Mouse (Mus musculus): ENCODE measurements at regions not wholly inside any gene's neighbourhood (a gene's known extent, or its start where the extent isn't known, plus 50 kb on each side); places are given as distances from the start of the nearest gene placed in this dataset.

DNA sequence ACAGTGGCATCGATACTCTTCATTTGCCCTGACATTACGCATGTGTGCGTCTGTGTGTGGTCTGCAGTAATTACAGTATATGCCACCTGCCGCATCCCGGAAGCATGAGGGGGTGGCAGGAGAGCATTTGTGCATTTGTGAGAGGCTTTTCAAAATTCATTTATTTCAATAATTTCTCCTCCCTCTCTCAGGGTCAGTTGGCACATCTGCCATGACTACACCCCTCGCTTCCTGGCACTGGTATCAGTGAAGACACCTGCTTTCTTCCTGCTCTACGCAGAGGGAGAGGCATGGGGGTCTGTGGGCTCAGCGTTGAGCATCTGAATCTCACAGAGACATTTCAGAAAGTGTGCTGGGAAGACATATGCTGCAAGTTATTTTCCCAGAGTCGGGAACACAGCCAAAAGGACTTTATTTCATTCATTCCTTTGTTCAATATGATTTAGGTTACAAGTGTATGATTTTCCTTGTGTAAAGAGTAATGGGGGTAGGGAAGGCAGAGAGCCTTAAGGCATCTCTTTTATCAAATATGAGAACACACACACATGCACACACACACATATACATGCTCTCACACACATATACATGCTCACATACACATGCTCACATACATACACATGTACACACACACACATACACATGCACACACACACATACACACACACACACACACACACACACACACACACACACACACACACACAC, 262.2 kb upstream of the Klhl29 start:
- no peak overlapping the region for H3K9ac ChIP-seq (ENCODE audit: low read depth, low read length)
- no peaks in the 10 kb centered on the region for H3K9me3 ChIP-seq (ENCODE audit: control insufficient read depth, low read length)
- ATAC-seq (ENCODE audit: low read depth) (no peak), DNase-seq (ENCODE audit: low spot score) (peak; percentile 64)
- 62% methylated on average over 9 of the region's 9 CpGs for WGBS
- no peak overlapping the region for H3K27ac ChIP-seq (replicated peaks; ENCODE audit: low read depth, low read length)
- no peak overlapping the region for H3K4me2 ChIP-seq (ENCODE audit: low read depth, low read length)
- H3K36me3 ChIP-seq (ENCODE audit: control insufficient read depth, insufficient read depth, low read length), result no peaks in the 10 kb centered on the region
- H3K4me3 ChIP-seq (ENCODE audit: low read depth, low read length), result no peak overlapping the region
- no peaks in the 10 kb centered on the region for H3K27me3 ChIP-seq (replicated peaks; ENCODE audit: control insufficient read depth, insufficient read depth, low read length)
- peaks cover 9% of the 10 kb centered on the region; the same call in 1 of the 2 replicates for H3K4me1 ChIP-seq (ENCODE audit: control insufficient read depth, insufficient read depth, low read length)

DNA sequence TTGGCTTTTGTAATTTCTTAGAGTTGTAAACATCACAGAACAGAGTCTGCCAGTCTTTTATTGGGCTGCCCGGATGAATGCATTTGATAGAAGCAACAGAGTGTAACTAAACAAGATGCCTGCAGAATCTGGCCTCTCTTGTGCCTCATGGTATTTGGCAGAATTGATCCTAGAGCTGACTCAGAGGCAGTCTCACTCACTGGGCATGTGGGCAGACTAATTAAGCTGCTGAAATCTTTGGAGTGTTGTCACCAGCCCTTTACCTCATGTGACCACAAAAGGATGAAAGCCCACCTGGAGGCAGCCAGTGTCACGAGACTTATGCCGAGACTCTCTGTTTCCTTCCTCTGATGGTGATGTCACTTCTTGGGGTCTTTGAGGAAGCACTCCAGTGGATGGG, 258.5 kb upstream of the Klhl29 start:
- H3K27ac ChIP-seq (replicated peaks; ENCODE audit: low read depth, low read length), result no peak overlapping the region
- no peak overlapping the region for H3K9ac ChIP-seq (ENCODE audit: low read depth, low read length)
- H3K4me1 ChIP-seq (ENCODE audit: control insufficient read depth, insufficient read depth, low read length), result peaks cover 9% of the 10 kb centered on the region; the same call in 1 of the 2 replicates
- H3K27me3 ChIP-seq (replicated peaks; ENCODE audit: control insufficient read depth, insufficient read depth, low read length), result no peaks in the 10 kb centered on the region
- no peaks in the 10 kb centered on the region for H3K36me3 ChIP-seq (ENCODE audit: control insufficient read depth, insufficient read depth, low read length)
- ATAC-seq (ENCODE audit: low read depth) (no peak), DNase-seq (ENCODE audit: low spot score) (no peak)
- no peaks in the 10 kb centered on the region for H3K9me3 ChIP-seq (ENCODE audit: control insufficient read depth, low read length)
- no peak overlapping the region for H3K4me3 ChIP-seq (ENCODE audit: low read depth, low read length)
- WGBS, result 84% methylated on average over 3 of the region's 3 CpGs
- no peak overlapping the region for H3K4me2 ChIP-seq (ENCODE audit: low read depth, low read length)

DNA sequence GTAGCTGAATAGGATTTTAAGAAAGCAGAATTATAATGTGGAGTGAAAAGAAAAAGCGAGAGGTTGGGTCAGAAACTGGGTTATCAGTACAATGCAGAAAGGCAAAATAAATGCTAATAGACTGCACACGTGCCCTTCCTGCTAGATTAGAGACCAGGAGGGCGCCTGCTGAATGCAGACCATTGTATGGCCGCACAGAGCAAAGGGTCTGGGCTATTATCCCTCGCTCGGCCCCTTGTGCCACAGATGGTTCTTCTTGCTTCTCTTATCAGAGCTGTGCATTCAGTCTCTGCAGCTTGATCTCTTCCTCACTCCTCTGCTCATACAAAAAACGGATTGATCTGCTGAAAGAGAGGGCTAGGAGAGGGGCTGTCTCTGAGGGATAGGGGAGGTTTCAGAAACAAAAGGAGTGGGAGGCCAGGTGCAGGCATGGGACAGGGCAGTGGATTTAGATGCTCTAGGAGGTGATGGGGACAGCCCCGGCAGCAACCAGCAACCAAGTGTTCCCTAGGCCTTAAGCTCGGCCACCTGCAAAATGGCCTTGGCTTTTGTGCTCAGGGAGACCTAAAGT, 225.7 kb upstream of the Klhl29 start:
- 55% methylated on average over 8 of the region's 9 CpGs for WGBS
- Histone ChIP-seq H3K9me3 (ENCODE audit: control insufficient read depth, low read length) (no peaks in the 10 kb centered on the region), H3K36me3 (ENCODE audit: control insufficient read depth, insufficient read depth, low read length) (no peaks in the 10 kb centered on the region), H3K4me3 (ENCODE audit: low read depth, low read length) (no peak overlapping the region), H3K27ac (replicated peaks; ENCODE audit: low read depth, low read length) (no peak overlapping the region), H3K4me1 (ENCODE audit: control insufficient read depth, insufficient read depth, low read length) (no peaks in the 10 kb centered on the region), H3K9ac (ENCODE audit: low read depth, low read length) (no peak overlapping the region), H3K27me3 (replicated peaks; ENCODE audit: control insufficient read depth, insufficient read depth, low read length) (no peaks in the 10 kb centered on the region), H3K4me2 (ENCODE audit: low read depth, low read length) (no peak overlapping the region)
- DNase-seq (ENCODE audit: low spot score) (no peak), ATAC-seq (ENCODE audit: low read depth) (no peak)

DNA sequence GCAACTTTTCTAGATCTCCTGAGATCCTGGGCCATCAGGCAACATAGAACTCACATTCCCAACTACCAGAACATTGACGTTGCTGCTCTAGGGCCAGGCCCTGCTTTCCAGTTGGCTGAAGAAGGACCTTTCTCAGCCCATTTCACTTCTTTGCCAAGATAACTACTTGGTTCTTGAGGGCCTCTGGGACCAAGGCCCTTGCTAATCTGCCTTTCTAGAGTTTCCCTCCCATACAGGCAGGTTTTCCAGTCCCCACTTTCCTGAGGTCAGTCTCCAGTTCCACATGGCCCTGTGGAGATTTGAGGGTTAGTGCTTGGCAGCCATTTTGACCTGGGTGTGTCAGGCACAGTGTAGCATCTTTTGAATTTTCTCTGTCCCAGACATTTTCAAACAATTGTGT, 223.9 kb upstream of the Klhl29 start:
- no peaks in the 10 kb centered on the region for H3K4me1 ChIP-seq (ENCODE audit: control insufficient read depth, insufficient read depth, low read length)
- no peaks in the 10 kb centered on the region for H3K36me3 ChIP-seq (ENCODE audit: control insufficient read depth, insufficient read depth, low read length)
- ATAC-seq (ENCODE audit: low read depth) (no peak), DNase-seq (ENCODE audit: low spot score) (no peak)
- no peaks in the 10 kb centered on the region for H3K9me3 ChIP-seq (ENCODE audit: control insufficient read depth, low read length)
- 84% methylated on average over 1 of the region's 1 CpGs for WGBS
- no peak overlapping the region for H3K4me3 ChIP-seq (ENCODE audit: low read depth, low read length)
- H3K27ac ChIP-seq (replicated peaks; ENCODE audit: low read depth, low read length), result no peak overlapping the region
- H3K27me3 ChIP-seq (replicated peaks; ENCODE audit: control insufficient read depth, insufficient read depth, low read length), result no peaks in the 10 kb centered on the region
- no peak overlapping the region for H3K4me2 ChIP-seq (ENCODE audit: low read depth, low read length)
- no peak overlapping the region for H3K9ac ChIP-seq (ENCODE audit: low read depth, low read length)

DNA sequence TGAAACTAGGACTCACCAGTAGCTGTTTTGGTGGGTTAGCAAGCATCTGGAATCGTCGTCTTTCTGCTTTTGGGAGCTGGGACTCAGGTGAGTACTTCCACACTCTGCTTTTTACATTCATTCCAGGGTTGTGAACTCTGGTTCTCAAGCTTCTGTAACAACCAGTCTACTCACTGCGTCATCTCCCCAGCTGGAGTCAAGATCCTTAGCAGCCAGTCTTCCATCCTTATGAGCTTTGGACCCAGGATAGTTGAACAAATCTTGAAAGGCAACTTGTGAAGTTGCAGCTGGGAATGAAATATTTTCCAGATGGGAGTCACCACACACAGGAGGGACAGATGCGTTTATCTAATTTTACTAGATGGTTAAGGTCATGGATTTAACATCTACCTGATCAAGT, 223.5 kb upstream of the Klhl29 start:
- Histone ChIP-seq H3K9me3 (ENCODE audit: control insufficient read depth, low read length) (no peaks in the 10 kb centered on the region), H3K4me1 (ENCODE audit: control insufficient read depth, insufficient read depth, low read length) (no peaks in the 10 kb centered on the region), H3K4me2 (ENCODE audit: low read depth, low read length) (no peak overlapping the region), H3K4me3 (ENCODE audit: low read depth, low read length) (no peak overlapping the region), H3K9ac (ENCODE audit: low read depth, low read length) (no peak overlapping the region), H3K36me3 (ENCODE audit: control insufficient read depth, insufficient read depth, low read length) (no peaks in the 10 kb centered on the region), H3K27ac (replicated peaks; ENCODE audit: low read depth, low read length) (no peak overlapping the region), H3K27me3 (replicated peaks; ENCODE audit: control insufficient read depth, insufficient read depth, low read length) (no peaks in the 10 kb centered on the region)
- 78% methylated on average over 4 of the region's 4 CpGs for WGBS
- DNase-seq (ENCODE audit: low spot score), result no peak
- no peak for ATAC-seq (ENCODE audit: low read depth)

DNA sequence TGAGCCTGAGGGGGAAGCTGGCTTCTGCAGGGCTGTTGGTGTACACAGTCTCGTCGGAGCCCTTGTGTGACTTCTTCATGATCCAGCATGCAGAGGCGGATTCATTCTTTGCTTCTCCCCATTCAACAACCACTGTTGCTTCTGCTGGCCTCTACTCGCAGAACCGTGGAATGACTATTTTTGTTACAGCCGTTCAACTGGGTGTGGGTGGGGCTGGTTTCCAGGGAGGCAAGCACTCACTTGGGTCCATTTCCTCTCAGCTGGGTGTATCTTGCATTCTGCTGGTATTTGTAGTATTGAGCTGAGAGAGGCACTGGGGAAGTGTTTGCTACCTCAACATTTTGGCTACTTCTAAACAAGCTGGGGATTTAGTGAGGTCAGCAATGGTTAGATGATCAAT, 197.3 kb upstream of the Klhl29 start:
- no peak overlapping the region for H3K9ac ChIP-seq (ENCODE audit: low read depth, low read length)
- H3K27ac ChIP-seq (replicated peaks; ENCODE audit: low read depth, low read length), result no peak overlapping the region
- H3K36me3 ChIP-seq (ENCODE audit: control insufficient read depth, insufficient read depth, low read length), result no peaks in the 10 kb centered on the region
- H3K4me3 ChIP-seq (ENCODE audit: low read depth, low read length), result no peak overlapping the region
- H3K27me3 ChIP-seq (replicated peaks; ENCODE audit: control insufficient read depth, insufficient read depth, low read length), result no peaks in the 10 kb centered on the region
- no peaks in the 10 kb centered on the region for H3K9me3 ChIP-seq (ENCODE audit: control insufficient read depth, low read length)
- no peak overlapping the region for H3K4me2 ChIP-seq (ENCODE audit: low read depth, low read length)
- WGBS, result 68% methylated on average over 6 of the region's 6 CpGs
- H3K4me1 ChIP-seq (ENCODE audit: control insufficient read depth, insufficient read depth, low read length), result no peaks in the 10 kb centered on the region
- peak; percentile 12 for DNase-seq (ENCODE audit: low spot score)
- 0 out of 2 replicates have a peak, but pooled peaks have one; percentile 30 for ATAC-seq (ENCODE audit: low read depth)

DNA sequence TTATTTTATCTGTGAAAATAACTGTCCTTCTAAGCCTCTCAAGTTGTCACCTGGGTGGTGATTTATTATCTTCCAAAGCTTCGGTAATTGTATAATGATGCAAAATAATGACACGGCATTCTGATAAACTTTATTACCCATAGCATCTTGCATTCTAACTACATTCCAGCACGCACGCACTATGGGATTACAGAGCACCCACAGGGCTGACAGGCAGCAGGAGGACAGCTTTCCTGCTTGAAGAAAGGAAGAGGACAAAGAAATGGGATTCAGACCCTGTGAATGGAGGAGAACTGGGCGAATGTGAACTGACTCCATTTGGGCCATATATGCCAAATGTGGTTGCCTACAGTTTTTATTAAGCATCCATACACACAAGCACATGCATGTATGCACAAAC, 193.5 kb upstream of the Klhl29 start:
- no peak overlapping the region for H3K27ac ChIP-seq (replicated peaks; ENCODE audit: low read depth, low read length)
- peaks cover 4% of the 10 kb centered on the region; the same call in 1 of the 2 replicates for H3K4me1 ChIP-seq (ENCODE audit: control insufficient read depth, insufficient read depth, low read length)
- ATAC-seq (ENCODE audit: low read depth), result no peak
- no peak overlapping the region for H3K4me2 ChIP-seq (ENCODE audit: low read depth, low read length)
- no peak overlapping the region for H3K4me3 ChIP-seq (ENCODE audit: low read depth, low read length)
- H3K36me3 ChIP-seq (ENCODE audit: control insufficient read depth, insufficient read depth, low read length), result no peaks in the 10 kb centered on the region
- WGBS, result 90% methylated on average over 5 of the region's 5 CpGs
- H3K27me3 ChIP-seq (replicated peaks; ENCODE audit: control insufficient read depth, insufficient read depth, low read length), result no peaks in the 10 kb centered on the region
- no peak overlapping the region for H3K9ac ChIP-seq (ENCODE audit: low read depth, low read length)
- H3K9me3 ChIP-seq (ENCODE audit: control insufficient read depth, low read length), result no peaks in the 10 kb centered on the region
- no peak for DNase-seq (ENCODE audit: low spot score)

DNA sequence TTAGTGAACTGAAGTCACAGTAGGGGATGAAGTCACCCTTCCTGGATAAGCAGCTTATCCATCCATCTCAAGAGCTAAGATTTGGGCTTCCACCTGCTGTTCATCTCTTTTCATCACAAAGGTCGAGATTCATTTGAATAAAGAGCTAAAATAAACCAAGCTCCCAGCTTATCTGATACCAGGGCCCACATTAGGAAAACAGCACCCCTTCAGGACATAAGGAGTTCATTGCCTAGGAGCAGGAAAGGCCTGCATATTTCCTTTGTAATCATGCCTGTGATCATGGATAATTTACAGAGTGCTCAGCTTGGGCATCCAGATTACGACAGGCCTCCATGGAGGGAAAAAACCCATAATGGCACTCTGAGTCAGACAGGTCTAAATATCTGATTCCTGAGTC, 190.7 kb upstream of the Klhl29 start:
- no peaks in the 10 kb centered on the region for H3K9me3 ChIP-seq (ENCODE audit: control insufficient read depth, low read length)
- peaks cover 4% of the 10 kb centered on the region; the same call in 1 of the 2 replicates for H3K4me1 ChIP-seq (ENCODE audit: control insufficient read depth, insufficient read depth, low read length)
- no peak overlapping the region for H3K9ac ChIP-seq (ENCODE audit: low read depth, low read length)
- H3K27me3 ChIP-seq (replicated peaks; ENCODE audit: control insufficient read depth, insufficient read depth, low read length), result 0 out of 2 replicates have a peak, but pooled peaks cover 3% of the 10 kb centered on the region
- no peaks in the 10 kb centered on the region for H3K36me3 ChIP-seq (ENCODE audit: control insufficient read depth, insufficient read depth, low read length)
- ATAC-seq (ENCODE audit: low read depth) (no peak), DNase-seq (ENCODE audit: low spot score) (no peak)
- no peak overlapping the region for H3K4me2 ChIP-seq (ENCODE audit: low read depth, low read length)
- no peak overlapping the region for H3K27ac ChIP-seq (replicated peaks; ENCODE audit: low read depth, low read length)
- no peak overlapping the region for H3K4me3 ChIP-seq (ENCODE audit: low read depth, low read length)
- WGBS, result 25% methylated on average over 2 of the region's 2 CpGs

DNA sequence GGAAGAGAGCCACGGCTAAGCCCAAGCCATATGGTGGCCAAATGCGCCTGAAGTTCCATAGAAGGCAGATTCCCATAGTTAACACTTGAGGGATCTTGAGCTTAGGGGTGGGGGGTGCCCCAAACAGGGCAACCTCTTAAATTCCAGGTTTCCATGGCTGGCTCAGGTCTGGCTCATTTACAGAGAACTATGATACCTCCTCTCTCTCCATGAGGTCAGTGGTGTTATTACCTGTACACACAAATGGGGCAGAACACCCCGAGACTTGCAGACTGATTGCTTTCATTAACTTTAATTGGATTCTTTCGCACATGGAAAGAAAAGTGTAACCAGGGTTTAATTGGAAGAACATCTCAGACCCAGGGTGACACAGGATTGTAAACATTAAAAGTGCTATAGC, 177.1 kb upstream of the Klhl29 start:
- H3K4me2 ChIP-seq (ENCODE audit: low read depth, low read length), result no peak overlapping the region
- H3K4me1 ChIP-seq (ENCODE audit: control insufficient read depth, insufficient read depth, low read length), result 0 out of 2 replicates have a peak, but pooled peaks cover 7% of the 10 kb centered on the region
- H3K27ac ChIP-seq (replicated peaks; ENCODE audit: low read depth, low read length), result no peak overlapping the region
- H3K9me3 ChIP-seq (ENCODE audit: control insufficient read depth, low read length), result no peaks in the 10 kb centered on the region
- no peak overlapping the region for H3K4me3 ChIP-seq (ENCODE audit: low read depth, low read length)
- ATAC-seq (ENCODE audit: low read depth) (no peak), DNase-seq (ENCODE audit: low spot score) (no peak)
- H3K9ac ChIP-seq (ENCODE audit: low read depth, low read length), result no peak overlapping the region
- 33% methylated on average over 4 of the region's 4 CpGs for WGBS
- H3K27me3 ChIP-seq (replicated peaks; ENCODE audit: control insufficient read depth, insufficient read depth, low read length), result no peaks in the 10 kb centered on the region
- no peaks in the 10 kb centered on the region for H3K36me3 ChIP-seq (ENCODE audit: control insufficient read depth, insufficient read depth, low read length)
